Mouse (Mus musculus): ENCODE data around the gene Pax1. TPM values are rescaled to one million over a fixed set of nuclear protein-coding genes. Genes with fewer than 3 reads are reported as not detected.

The Pax1 gene
- polyA plus RNA-seq, 1 experiment from 2014 or later, result 9.1 TPM

DNA sequence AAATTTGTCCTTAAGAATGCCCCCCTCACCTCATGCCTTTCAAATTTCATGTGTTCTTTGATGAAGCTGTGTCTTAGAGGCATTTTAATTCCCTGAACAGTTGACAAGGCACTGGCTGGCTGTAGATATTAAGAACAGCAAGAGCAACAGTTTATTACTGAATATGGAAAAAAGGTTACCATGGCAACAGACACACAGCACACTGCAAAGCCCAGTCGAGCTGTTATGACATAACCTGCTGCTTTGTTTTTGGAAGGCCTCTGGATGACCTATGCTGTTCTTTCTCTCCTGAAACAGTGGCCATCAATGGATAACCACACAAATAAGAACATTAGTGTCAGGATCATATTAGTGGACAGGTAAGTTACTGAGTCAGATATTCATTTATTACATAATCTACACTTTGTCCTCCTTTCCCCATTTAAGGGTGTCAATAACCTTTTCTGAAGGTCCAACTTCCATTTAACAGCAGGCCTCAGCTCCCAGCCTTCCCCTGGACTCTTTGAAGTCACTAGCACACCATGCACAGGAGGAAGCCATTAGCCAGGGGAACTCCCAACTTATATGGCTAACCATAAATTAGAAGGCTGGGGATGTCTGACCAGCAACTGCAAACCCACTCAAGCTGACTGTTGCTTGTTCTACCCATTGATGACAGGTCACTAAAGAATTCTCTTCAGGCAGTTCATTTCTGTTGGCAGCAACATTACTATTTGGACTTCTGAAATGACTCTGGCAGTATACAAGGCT lies 68.1 kb downstream of the Pax1 start:
- H3K9me3 ChIP-seq (replicated peaks; ENCODE audit: control insufficient read depth, low read length), result no peaks in the 10 kb centered on the region
- H3K4me2 ChIP-seq (ENCODE audit: low read depth, low read length), result no peak overlapping the region
- H3K4me1 ChIP-seq (ENCODE audit: control insufficient read depth, insufficient read depth, low read length), result no peaks in the 10 kb centered on the region
- ATAC-seq (replicated peaks; ENCODE audit: insufficient number of reproducible peaks, low FRiP score, low TSS enrichment, low read depth) (no peak), DNase-seq (ENCODE audit: low spot score) (no peak)
- no peaks in the 10 kb centered on the region for H3K27me3 ChIP-seq (ENCODE audit: control insufficient read depth, insufficient read depth, low read length)
- H3K4me3 ChIP-seq (ENCODE audit: low read depth, low read length), result no peak overlapping the region
- no peak overlapping the region for H3K9ac ChIP-seq (replicated peaks; ENCODE audit: low read length)
- no peaks in the 10 kb centered on the region for H3K36me3 ChIP-seq (replicated peaks; ENCODE audit: control insufficient read depth, insufficient read depth, low read depth, low read length)
- no peak overlapping the region for H3K27ac ChIP-seq (replicated peaks; ENCODE audit: low read depth, low read length)
- WGBS, result 50% methylated on average over 1 of the region's 1 CpGs

DNA sequence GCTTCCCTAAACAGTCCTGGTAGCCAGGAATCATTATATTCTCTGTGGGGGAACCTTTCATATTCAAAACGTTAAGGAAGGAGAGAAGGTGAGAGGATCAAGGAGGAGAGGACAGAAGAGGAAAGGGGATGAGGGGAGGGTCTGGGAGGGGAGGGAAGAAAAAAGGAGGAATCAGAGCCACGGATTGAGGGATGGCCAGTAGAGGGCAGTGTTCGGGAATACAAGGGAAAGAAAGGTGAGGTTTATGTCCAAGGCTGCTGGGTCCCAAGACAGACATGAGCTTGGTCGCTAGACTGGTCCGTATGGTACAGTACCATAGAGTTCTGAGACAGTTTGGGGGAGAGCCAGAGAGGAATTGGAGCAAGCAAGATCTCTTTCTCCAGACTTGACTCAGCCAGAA lies 71.4 kb downstream of the Pax1 start:
- Histone ChIP-seq H3K36me3 (replicated peaks; ENCODE audit: control insufficient read depth, insufficient read depth, low read depth, low read length) (no peaks in the 10 kb centered on the region), H3K27me3 (ENCODE audit: control insufficient read depth, insufficient read depth, low read length) (no peaks in the 10 kb centered on the region), H3K4me2 (ENCODE audit: low read depth, low read length) (no peak overlapping the region), H3K4me3 (ENCODE audit: low read depth, low read length) (no peak overlapping the region), H3K4me1 (ENCODE audit: control insufficient read depth, insufficient read depth, low read length) (no peaks in the 10 kb centered on the region), H3K9ac (replicated peaks; ENCODE audit: low read length) (no peak overlapping the region), H3K9me3 (replicated peaks; ENCODE audit: control insufficient read depth, low read length) (no peaks in the 10 kb centered on the region), H3K27ac (replicated peaks; ENCODE audit: low read depth, low read length) (no peak overlapping the region)
- DNase-seq (ENCODE audit: low spot score), result peak; percentile 59
- WGBS, result 28% methylated on average over 5 of the region's 5 CpGs
- no peak for ATAC-seq (replicated peaks; ENCODE audit: insufficient number of reproducible peaks, low FRiP score, low TSS enrichment, low read depth)

Other genes starting within 250 kb of the Pax1 start
- gene Nkx2-2, start 167.7 kb upstream of the Pax1 start, polyA plus RNA-seq (2014; fragmentation: Nextera tagmentation; extraction: Ambion mirVana), result 2.8 and 4.2 TPM in 2 replicates